Mouse (Mus musculus): ENCODE results near the gene Trappc12. TPM values are rescaled to one million over a fixed set of nuclear protein-coding genes. Genes with fewer than 3 reads are reported as not detected.
"Not testable (repeated sequence)": the region's sequence is repeated elsewhere in the genome, so short reads cannot be mapped to it uniquely, and the experiment has no call there.

Gene Trappc12
- polyA plus RNA-seq, 1 experiment from 2014 or later: 40.4 TPM

DNA sequence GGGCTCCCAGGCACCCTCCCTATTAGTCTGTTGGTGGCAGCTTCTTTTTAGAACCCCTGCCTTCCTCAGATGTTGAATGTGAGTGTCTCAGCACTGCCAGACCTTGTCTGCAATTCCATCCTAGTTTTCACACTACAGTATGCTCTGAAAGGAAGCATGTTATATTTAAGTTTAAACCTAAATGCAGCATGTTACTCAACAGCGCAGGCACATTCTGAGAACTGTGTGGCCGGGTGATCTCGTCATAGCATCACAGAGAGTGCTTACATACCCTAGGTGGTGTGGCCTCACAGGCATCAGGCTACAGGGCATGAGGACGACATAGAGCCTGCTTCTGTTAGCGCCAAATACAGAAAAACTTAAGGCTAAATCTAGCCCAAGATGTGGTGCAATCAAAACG is 25.4 kb upstream of the Trappc12 start:
- Histone ChIP-seq H3K27me3 (no peaks in the 10 kb centered on the region), H3K4me2 (no peak overlapping the region), H3K4me3 (replicated peaks) (no peak overlapping the region), H3K9me3 (no peaks in the 10 kb centered on the region), H3K4me1 (peaks cover 8% of the 10 kb centered on the region), H3K9ac (no peak overlapping the region), H3K36me3 (replicated peaks) (no peaks in the 10 kb centered on the region), H3K27ac (no peak overlapping the region)
- 88% methylated on average over 6 of the region's 6 CpGs for WGBS
- ATAC-seq (ENCODE audit: low FRiP score): no peak

- no peak overlapping the region for H3K4me3 ChIP-seq (replicated peaks)
- WGBS: 31% methylated on average over 8 of the region's 8 CpGs
- no peak overlapping the region for H3K27ac ChIP-seq
- ATAC-seq (ENCODE audit: low FRiP score): no peak
- H3K4me1 ChIP-seq: peaks cover 8% of the 10 kb centered on the region
- no peak overlapping the region for H3K4me2 ChIP-seq
- no peaks in the 10 kb centered on the region for H3K9me3 ChIP-seq
- no peak overlapping the region for H3K9ac ChIP-seq
- no peaks in the 10 kb centered on the region for H3K27me3 ChIP-seq
- H3K36me3 ChIP-seq (replicated peaks): no peaks in the 10 kb centered on the region
Measured at GRCm38 (mm10) chr12:28775120-28775519, 24.8 kb upstream of the Trappc12 start.

DNA sequence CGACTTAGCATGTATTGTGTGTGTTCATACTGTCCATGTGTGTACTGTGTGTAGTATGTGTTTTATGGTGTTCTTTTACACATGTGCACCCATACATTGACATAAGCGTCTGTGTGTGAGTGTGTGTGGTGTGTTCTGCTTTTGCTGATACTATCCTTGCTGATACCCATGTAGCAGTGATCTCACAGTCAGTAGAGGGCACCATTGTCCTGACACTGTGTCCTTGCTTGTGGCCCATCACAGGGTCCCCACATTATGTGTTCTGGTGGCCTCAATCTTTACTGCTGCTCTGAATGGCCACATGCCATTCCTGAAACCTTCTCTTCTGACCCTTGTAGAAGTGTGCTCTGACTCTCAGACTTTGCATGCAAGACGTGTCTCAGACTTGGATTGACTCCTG is 23.5 kb upstream of the Trappc12 start:
- H3K4me2 ChIP-seq: no peak overlapping the region
- 89% methylated on average over 3 of the region's 3 CpGs for WGBS
- ATAC-seq (ENCODE audit: low FRiP score): 0 out of 2 replicates have a peak, but pooled peaks have one; percentile 41

GRCm38 (mm10) chr12:28769953-28770352 is 19.7 kb upstream of the Trappc12 start:
- H3K36me3 ChIP-seq (replicated peaks): 0 out of 2 replicates have a peak, but pooled peaks cover 3% of the 10 kb centered on the region
- H3K4me1 ChIP-seq: peaks cover 6% of the 10 kb centered on the region
- WGBS: 94% methylated on average over 7 of the region's 7 CpGs
- ATAC-seq (ENCODE audit: low FRiP score): no peak
- no peak overlapping the region for H3K4me3 ChIP-seq (replicated peaks)
- H3K4me2 ChIP-seq: no peak overlapping the region
- H3K9me3 ChIP-seq: no peaks in the 10 kb centered on the region
- no peaks in the 10 kb centered on the region for H3K27me3 ChIP-seq
- no peak overlapping the region for H3K27ac ChIP-seq
- H3K9ac ChIP-seq: no peak overlapping the region

More for the DNA sequence above, 23.5 kb upstream of the Trappc12 start:
- H3K27me3 ChIP-seq: no peaks in the 10 kb centered on the region
- peaks cover 8% of the 10 kb centered on the region for H3K4me1 ChIP-seq
- H3K9me3 ChIP-seq: no peaks in the 10 kb centered on the region
- no peak overlapping the region for H3K4me3 ChIP-seq (replicated peaks)
- no peak overlapping the region for H3K27ac ChIP-seq
- H3K36me3 ChIP-seq (replicated peaks): no peaks in the 10 kb centered on the region
- H3K9ac ChIP-seq: no peak overlapping the region

- no peaks in the 10 kb centered on the region for H3K27me3 ChIP-seq
- H3K36me3 ChIP-seq (replicated peaks): no peaks in the 10 kb centered on the region
- no peak overlapping the region for H3K4me3 ChIP-seq (replicated peaks)
- ATAC-seq (ENCODE audit: low FRiP score): no peak
- 87% methylated on average over 4 of the region's 4 CpGs for WGBS
- no peak overlapping the region for H3K27ac ChIP-seq
- H3K4me2 ChIP-seq: no peak overlapping the region
- H3K9ac ChIP-seq: no peak overlapping the region
- peaks cover 14% of the 10 kb centered on the region for H3K4me1 ChIP-seq
- no peaks in the 10 kb centered on the region for H3K9me3 ChIP-seq
Measured at GRCm38 (mm10) chr12:28756019-28756418, 5.7 kb upstream of the Trappc12 start.

DNA sequence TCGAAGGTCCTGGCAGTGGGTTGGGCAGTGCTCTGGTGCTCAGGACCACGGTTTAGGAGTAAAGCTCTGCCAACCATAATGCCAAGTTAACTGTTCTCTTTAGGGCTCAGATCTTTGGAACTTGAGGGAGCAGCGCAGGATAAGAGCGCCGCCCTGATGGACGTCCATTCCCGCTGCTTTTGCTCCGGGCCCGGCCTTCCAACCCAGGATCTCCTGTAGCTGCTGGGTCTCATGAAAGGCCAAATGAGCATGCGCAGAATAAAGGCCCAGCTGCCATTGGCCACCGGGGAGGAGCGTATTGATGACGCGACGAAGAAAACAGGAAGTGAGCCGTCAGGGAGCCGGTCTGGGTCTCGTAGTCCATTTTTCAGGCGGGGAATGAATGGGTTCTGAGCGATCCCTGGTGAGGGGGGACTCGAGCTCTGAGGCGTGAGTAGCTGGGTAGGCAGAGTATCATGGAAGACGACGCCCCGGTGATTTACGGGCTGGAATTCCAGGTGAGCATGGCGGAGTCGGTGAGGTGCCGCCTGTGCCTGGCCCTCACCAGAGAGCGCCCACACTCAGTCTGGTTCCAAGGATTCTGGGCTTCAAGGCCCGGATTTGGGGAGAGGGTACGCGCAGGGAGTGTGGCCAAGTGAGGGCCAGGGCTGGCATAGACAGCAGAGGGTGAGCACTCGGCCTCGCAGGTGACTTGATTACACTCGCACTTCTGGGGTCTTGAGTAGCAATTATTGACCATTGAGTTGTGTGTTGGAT is 1.4 kb upstream of the Trappc12 start, which contains the start of gene Eipr1:
Gene Eipr1, plus strand, starts transcription at position 296 of the 756 bp plus-strand sequence.
- Histone ChIP-seq H3K4me3 (replicated peaks) (peak within 1 kb of the TSS; percentile 80), H3K9ac (peak within 1 kb of the TSS; percentile 58), H3K4me2 (peak within 1 kb of the TSS; percentile 96), H3K9me3 (no peaks in the 10 kb centered on the region), H3K27ac (peak within 1 kb of the TSS; percentile 69; the same call in 1 of the 2 replicates), H3K4me1 (peaks cover 25% of the 10 kb centered on the region), H3K27me3 (no peaks in the 10 kb centered on the region), H3K36me3 (replicated peaks) (peaks cover 4% of the 10 kb centered on the region)
- WGBS: 4% methylated on average over 36 of the region's 36 CpGs
- ATAC-seq (ENCODE audit: low FRiP score): peak; percentile 84

DNA sequence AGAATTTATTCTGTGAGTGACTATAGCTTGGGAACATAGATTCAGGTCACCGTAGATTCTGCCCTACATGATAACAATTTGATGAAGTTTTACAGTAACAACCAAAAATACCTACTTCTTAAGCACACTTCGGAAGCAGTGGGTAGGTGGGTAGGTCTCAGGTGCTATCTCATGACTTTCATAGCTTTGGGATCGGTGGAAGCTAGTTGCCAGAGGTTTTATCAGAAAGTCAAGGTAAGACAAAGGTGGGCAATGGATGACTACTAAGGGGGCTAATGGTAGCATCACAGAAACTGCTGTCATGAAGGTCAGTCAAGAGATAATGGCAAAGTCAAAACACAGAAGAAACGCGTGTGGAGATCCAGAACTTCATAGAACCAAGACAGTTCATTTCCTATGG is 604 bp upstream of the Trappc12 start:
- Histone ChIP-seq H3K36me3 (replicated peaks) (peaks cover 12% of the 10 kb centered on the region), H3K27me3 (no peaks in the 10 kb centered on the region), H3K4me1 (peaks cover 25% of the 10 kb centered on the region), H3K4me2 (peak overlapping the region; percentile 96), H3K9me3 (no peaks in the 10 kb centered on the region), H3K27ac (no peak overlapping the region), H3K9ac (no peak overlapping the region), H3K4me3 (replicated peaks) (peak overlapping the region; percentile 66; the same call in 1 of the 2 replicates)
- 96% methylated on average over 5 of the region's 5 CpGs for WGBS
- ATAC-seq (ENCODE audit: low FRiP score): no peak

- H3K27me3 ChIP-seq: no peaks in the 10 kb centered on the region
- peaks cover 31% of the 10 kb centered on the region for H3K36me3 ChIP-seq (replicated peaks)
- no peak overlapping the region for H3K4me2 ChIP-seq
- no peaks in the 10 kb centered on the region for H3K9me3 ChIP-seq
- H3K4me1 ChIP-seq: peaks cover 4% of the 10 kb centered on the region; the same call in 1 of the 2 replicates
- no peak overlapping the region for H3K27ac ChIP-seq
- WGBS: 88% methylated on average over 3 of the region's 3 CpGs
- H3K4me3 ChIP-seq (replicated peaks): no peak overlapping the region
- no peak for ATAC-seq (ENCODE audit: low FRiP score)
- H3K9ac ChIP-seq: no peak overlapping the region
Measured at GRCm38 (mm10) chr12:28743328-28743727, 6.9 kb downstream of the Trappc12 start.

DNA sequence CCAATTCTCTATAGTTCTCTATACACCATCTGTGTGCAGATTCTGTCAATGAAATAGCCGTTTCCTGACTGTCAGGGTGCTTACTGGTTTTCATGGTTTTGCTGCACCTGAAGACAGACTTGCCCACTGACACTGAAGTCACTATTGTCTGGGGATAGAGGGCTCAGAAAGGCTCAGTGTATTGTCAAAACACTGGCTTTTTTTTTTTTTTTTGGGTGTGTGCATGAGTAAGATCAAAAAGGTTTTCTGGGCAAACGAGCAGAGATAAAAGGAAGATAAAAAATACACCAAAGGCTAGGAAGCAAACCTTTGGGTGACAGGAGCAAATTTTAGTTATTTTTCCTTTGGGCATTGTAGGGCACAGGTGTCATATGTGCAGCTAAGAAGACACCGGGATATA is 15.0 kb downstream of the Trappc12 start:
- Histone ChIP-seq H3K9me3 (no peaks in the 10 kb centered on the region), H3K9ac (no peak overlapping the region), H3K4me1 (no peaks in the 10 kb centered on the region), H3K36me3 (replicated peaks) (peaks cover 51% of the 10 kb centered on the region), H3K4me3 (replicated peaks) (no peak overlapping the region), H3K27ac (no peak overlapping the region), H3K4me2 (no peak overlapping the region), H3K27me3 (no peaks in the 10 kb centered on the region)
- no peak for ATAC-seq (ENCODE audit: low FRiP score)
- WGBS: 83% methylated on average over 3 of the region's 3 CpGs

DNA sequence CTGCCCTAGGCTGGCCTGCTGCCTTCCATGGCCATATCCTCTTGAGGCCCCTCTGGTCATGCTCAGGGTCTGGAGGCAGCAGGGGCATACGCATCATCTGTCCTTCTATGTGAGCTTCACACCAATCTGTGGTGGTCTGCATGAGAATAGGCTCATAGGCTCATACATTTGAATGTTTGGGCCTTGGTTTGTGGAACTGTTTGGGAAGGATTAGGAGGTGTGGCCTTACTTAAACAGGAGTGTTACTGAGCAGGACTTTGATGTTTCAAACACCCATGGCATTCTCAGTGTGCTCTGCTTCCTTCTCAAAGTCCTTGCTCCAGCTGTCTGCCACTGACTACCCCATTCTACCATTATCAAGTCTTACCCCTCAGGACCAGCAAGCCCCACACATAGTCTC is 16.0 kb downstream of the Trappc12 start:
- no peaks in the 10 kb centered on the region for H3K9me3 ChIP-seq
- no peak overlapping the region for H3K4me3 ChIP-seq (replicated peaks)
- H3K36me3 ChIP-seq (replicated peaks): peaks cover 56% of the 10 kb centered on the region
- no peaks in the 10 kb centered on the region for H3K27me3 ChIP-seq
- H3K27ac ChIP-seq: no peak overlapping the region
- WGBS: 89% methylated on average over 1 of the region's 1 CpGs
- H3K4me2 ChIP-seq: no peak overlapping the region
- ATAC-seq (ENCODE audit: low FRiP score): no peak
- no peaks in the 10 kb centered on the region for H3K4me1 ChIP-seq
- H3K9ac ChIP-seq: no peak overlapping the region

DNA sequence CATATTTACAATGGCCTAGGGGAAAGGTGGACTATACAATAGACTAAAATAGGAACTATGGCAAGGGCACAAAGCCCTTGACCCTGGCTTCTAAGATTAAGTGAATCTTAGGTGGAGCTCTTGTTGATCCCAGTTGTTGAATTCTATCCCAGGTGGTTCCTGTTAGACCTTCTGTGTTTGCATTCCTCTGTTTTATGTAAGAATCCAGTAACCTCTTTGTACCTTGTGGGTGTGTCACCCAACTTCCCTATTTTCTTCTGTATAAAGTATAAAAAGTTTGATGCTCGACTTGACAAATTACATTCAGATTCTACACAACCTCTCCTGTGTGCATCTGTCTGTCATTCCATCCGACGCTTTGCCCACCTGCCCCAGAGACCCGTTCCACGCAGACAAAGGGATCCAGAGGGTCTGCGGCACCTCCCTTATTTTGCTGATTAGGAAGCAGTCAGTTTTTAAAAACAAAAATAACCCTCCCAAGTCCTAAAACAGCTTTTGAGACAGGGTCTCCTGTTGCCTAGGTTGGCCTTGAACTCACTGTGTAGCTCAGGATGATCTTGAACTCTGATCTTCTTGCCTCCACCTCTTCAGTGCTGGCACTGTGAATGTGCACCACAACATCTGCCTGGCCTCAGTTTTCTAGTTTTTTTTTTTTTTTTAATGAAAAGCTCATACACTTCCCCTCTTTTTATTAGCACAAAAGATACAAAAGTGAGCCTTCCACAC is 16.6 kb downstream of the Trappc12 start:
- not testable (repeated sequence) for H3K9me3 ChIP-seq; H3K9ac ChIP-seq; H3K4me3 ChIP-seq (replicated peaks); H3K4me2 ChIP-seq; H3K27me3 ChIP-seq; H3K4me1 ChIP-seq; ATAC-seq (ENCODE audit: low FRiP score); H3K27ac ChIP-seq
- WGBS: 96% methylated on average over 6 of the region's 6 CpGs
- H3K36me3 ChIP-seq (replicated peaks): peaks cover 62% of the 10 kb centered on the region

GRCm38 (mm10) chr12:28732631-28733030 is 17.6 kb downstream of the Trappc12 start:
- no peak overlapping the region for H3K4me3 ChIP-seq (replicated peaks)
- WGBS: 93% methylated on average over 8 of the region's 8 CpGs
- H3K4me1 ChIP-seq: no peaks in the 10 kb centered on the region
- no peaks in the 10 kb centered on the region for H3K27me3 ChIP-seq
- no peak overlapping the region for H3K4me2 ChIP-seq
- no peak overlapping the region for H3K9ac ChIP-seq
- H3K36me3 ChIP-seq (replicated peaks): peaks cover 63% of the 10 kb centered on the region
- no peak for ATAC-seq (ENCODE audit: low FRiP score)
- H3K27ac ChIP-seq: no peak overlapping the region
- no peaks in the 10 kb centered on the region for H3K9me3 ChIP-seq
